Mouse (Mus musculus) macrophage (primary cell): ENCODE data around the gene Elavl2. TPM values are rescaled to one million over a fixed set of nuclear protein-coding genes. Genes with fewer than 3 reads are reported as not detected.

Source experiments
- H3K27ac ChIP-seq: fragments of 350-480 bp; formaldehyde crosslinking; 2 replicates; pipeline ENCODE4 v1.9.0; 2021
- H3K36me3 ChIP-seq: fragments of 350-480 bp; formaldehyde crosslinking; 2 replicates; pipeline ENCODE4 v1.9.0; 2021; ENCODE audit errors: inconsistent target
- H3K4me3 ChIP-seq: fragments of 350-480 bp; formaldehyde crosslinking; 2 replicates; pipeline ENCODE4 v1.9.0; 2021; ENCODE audit errors: inconsistent target
- H3K79me2 ChIP-seq: fragments of 350-480 bp; formaldehyde crosslinking; 2 replicates; pipeline ENCODE4 v1.9.0; 2021; ENCODE audit errors: inconsistent target
- WGBS: methylation state at CpG from one replicate; pipeline ENCODE4 v1.1.7; 2026; ENCODE audit warnings: inconsistent platforms; ENCODE audit not compliant: missing documents; 5-methylcytosine and 5-hydroxymethylcytosine counted together
- polyA plus RNA-seq: library from polyadenylated mRNA; stranded (reverse); fragments of 250-400 nt; gene quantifications from 3 replicates; pipeline ENCODE4 v1.2.4, GENCODE M21; 2018; ENCODE audit warnings: inconsistent platforms

The Elavl2 gene
- polyA plus RNA-seq, 1 experiment from 2014 or later = not detected

- Histone ChIP-seq H3K79me2 (no peaks in the 10 kb centered on the region), H3K4me3 (no peak overlapping the region), H3K36me3 (no peaks in the 10 kb centered on the region), H3K27ac (no peak overlapping the region)
- WGBS = 66% methylated on average over 6 of the region's 6 CpGs
These were observed 191.9 kb downstream of the Elavl2 start for GRCm38 (mm10) chr4:91208415-91209292.
